Mouse (Mus musculus): ENCODE data around the gene Hist1h2af. TPM values are rescaled to one million over a fixed set of nuclear protein-coding genes. Genes with fewer than 3 reads are reported as not detected.
A peak's percentile ranks its signal among the peaks of the same experiment; 100 is the strongest.

The Hist1h2af gene
- polyA plus RNA-seq, 1 experiment: 14.2 TPM

- TF ChIP-seq POLR2A (IDR thresholded peaks at IDR 0.05; ENCODE audit: extremely low read depth, insufficient read depth, low read length) (no peak), CTCF (IDR thresholded peaks at IDR 0.05; ENCODE audit: extremely low read depth, insufficient read depth, low read length) (no peak)
- H3K4me3 ChIP-seq (ENCODE audit: insufficient read depth, low read length): peak overlapping the region; percentile 58; the same call in 1 of the 2 replicates
- no peak overlapping the region for H3K27ac ChIP-seq (ENCODE audit: insufficient read depth, low read length)
- H3K4me1 ChIP-seq (ENCODE audit: control insufficient read depth, insufficient read depth, low read length): peaks cover 2% of the 10 kb centered on the region; the same call in 1 of the 2 replicates
These were observed 42.7 kb downstream of the Hist1h2af start for GRCm38 (mm10) chr13:23576351-23576881.

GRCm38 (mm10) chr13:23576906-23577639 is 43.4 kb downstream of the Hist1h2af start:
- Histone ChIP-seq H3K4me3 (ENCODE audit: insufficient read depth, low read length) (no peak overlapping the region), H3K4me1 (ENCODE audit: control insufficient read depth, insufficient read depth, low read length) (peaks cover 2% of the 10 kb centered on the region; the same call in 1 of the 2 replicates), H3K27ac (ENCODE audit: insufficient read depth, low read length) (no peak overlapping the region)
- TF ChIP-seq POLR2A (IDR thresholded peaks at IDR 0.05; ENCODE audit: extremely low read depth, insufficient read depth, low read length) (no peak), CTCF (IDR thresholded peaks at IDR 0.05; ENCODE audit: extremely low read depth, insufficient read depth, low read length) (no peak)

GRCm38 (mm10) chr13:23577835-23578234 is 44.1 kb downstream of the Hist1h2af start:
- no peak for TF ChIP-seq POLR2A (IDR thresholded peaks at IDR 0.05; ENCODE audit: extremely low read depth, insufficient read depth, low read length)
- TF ChIP-seq CTCF (IDR thresholded peaks at IDR 0.05; ENCODE audit: extremely low read depth, insufficient read depth, low read length): no peak
- Histone ChIP-seq H3K4me3 (ENCODE audit: insufficient read depth, low read length) (no peak overlapping the region), H3K4me1 (ENCODE audit: control insufficient read depth, insufficient read depth, low read length) (peaks cover 2% of the 10 kb centered on the region; the same call in 1 of the 2 replicates), H3K27ac (ENCODE audit: insufficient read depth, low read length) (no peak overlapping the region)

- TF ChIP-seq CTCF (IDR thresholded peaks at IDR 0.05; ENCODE audit: extremely low read depth, insufficient read depth, low read length) (no peak), POLR2A (IDR thresholded peaks at IDR 0.05; ENCODE audit: extremely low read depth, insufficient read depth, low read length) (peak; percentile 100)
- Histone ChIP-seq H3K4me1 (ENCODE audit: control insufficient read depth, insufficient read depth, low read length) (no peaks in the 10 kb centered on the region; the same call in 1 of the 2 replicates), H3K27ac (ENCODE audit: insufficient read depth, low read length) (0 out of 2 replicates have a peak within 1 kb of the TSS, but pooled peaks have one; percentile 9), H3K4me3 (ENCODE audit: insufficient read depth, low read length) (peak within 1 kb of the TSS; percentile 50)
These were observed 47.9 kb downstream of the Hist1h2af start, which contains the start of gene Hist1h4d for GRCm38 (mm10) chr13:23581408-23582218. Hist1h4d (plus strand) TSS chr13:23581598.

- H3K4me1 ChIP-seq (ENCODE audit: control insufficient read depth, insufficient read depth, low read length): no peaks in the 10 kb centered on the region; the same call in 1 of the 2 replicates
- 0 out of 2 replicates have a peak overlapping the region, but pooled peaks have one; percentile 9 for H3K27ac ChIP-seq (ENCODE audit: insufficient read depth, low read length)
- peak overlapping the region; percentile 50; the same call in 1 of the 2 replicates for H3K4me3 ChIP-seq (ENCODE audit: insufficient read depth, low read length)
- TF ChIP-seq CTCF (IDR thresholded peaks at IDR 0.05; ENCODE audit: extremely low read depth, insufficient read depth, low read length) (no peak), POLR2A (IDR thresholded peaks at IDR 0.05; ENCODE audit: extremely low read depth, insufficient read depth, low read length) (no peak)
These were observed 48.7 kb downstream of the Hist1h2af start for GRCm38 (mm10) chr13:23582219-23583056.

GRCm38 (mm10) chr13:23583387-23584068 is 49.8 kb downstream of the Hist1h2af start:
- H3K4me1 ChIP-seq (ENCODE audit: control insufficient read depth, insufficient read depth, low read length): no peaks in the 10 kb centered on the region; the same call in 1 of the 2 replicates
- H3K4me3 ChIP-seq (ENCODE audit: insufficient read depth, low read length): no peak overlapping the region
- TF ChIP-seq POLR2A (IDR thresholded peaks at IDR 0.05; ENCODE audit: extremely low read depth, insufficient read depth, low read length): no peak
- no peak for TF ChIP-seq CTCF (IDR thresholded peaks at IDR 0.05; ENCODE audit: extremely low read depth, insufficient read depth, low read length)
- no peak overlapping the region for H3K27ac ChIP-seq (ENCODE audit: insufficient read depth, low read length)

Other genes with a start within 250 kb of the Hist1h2af start
- 14.3 and 14.8 TPM in 2 replicates for gene Zfp322a, start 164.7 kb upstream of the Hist1h2af start, polyA plus RNA-seq (2012; rRNA removed)
- gene Abt1, start 110.0 kb upstream of the Hist1h2af start, polyA plus RNA-seq (2012; rRNA removed): 7.8 and 8.3 TPM in 2 replicates
- 0.04 and 0.06 TPM in 2 replicates for gene Btn1a1, start 68.0 kb upstream of the Hist1h2af start, polyA plus RNA-seq (2012; rRNA removed)
- gene Btn2a2, start 45.0 kb upstream of the Hist1h2af start, polyA plus RNA-seq (2012; rRNA removed): 0.69 and 0.95 TPM in 2 replicates
- 20.7 and 34.8 TPM in 2 replicates for gene Hist1h4h, start 2.9 kb upstream of the Hist1h2af start, polyA plus RNA-seq (2012; rRNA removed)
- 0.74 and 0.92 TPM in 2 replicates for gene Hist1h3g, start 1.5 kb downstream of the Hist1h2af start, polyA plus RNA-seq (2012; rRNA removed)
- gene Hist1h2bh, start 9.5 kb downstream of the Hist1h2af start, polyA plus RNA-seq (2012; rRNA removed): 0.29 and 0.38 TPM in 2 replicates
- 0.73 TPM in 1 of 2 replicates, not detected in the other for gene Hist1h3f, start 10.1 kb downstream of the Hist1h2af start, polyA plus RNA-seq (2012; rRNA removed)
- gene Hist1h4f, start 17.7 kb downstream of the Hist1h2af start, polyA plus RNA-seq (2012; rRNA removed): 4.5 and 13.1 TPM in 2 replicates
- 0.04 and 0.08 TPM in 2 replicates for gene Hist1h1d, start 19.4 kb downstream of the Hist1h2af start, polyA plus RNA-seq (2012; rRNA removed)
- 1.2 and 2.9 TPM in 2 replicates for gene Hist1h3e, start 28.5 kb downstream of the Hist1h2af start, polyA plus RNA-seq (2012; rRNA removed)
- 0.50 and 1.1 TPM in 2 replicates for gene Hist1h2ae, start 37.3 kb downstream of the Hist1h2af start, polyA plus RNA-seq (2012; rRNA removed)
- gene Hist1h2bg, start 37.5 kb downstream of the Hist1h2af start, polyA plus RNA-seq (2012; rRNA removed): 7.8 and 11.4 TPM in 2 replicates
- gene Hist1h2bf, start 40.3 kb downstream of the Hist1h2af start, polyA plus RNA-seq (2012; rRNA removed): 0.67 TPM in 1 of 2 replicates, not detected in the other
- gene Hist1h2ad, start 40.5 kb downstream of the Hist1h2af start, polyA plus RNA-seq (2012; rRNA removed): 0.32 and 0.92 TPM in 2 replicates
- gene Hist1h3d, start 41.9 kb downstream of the Hist1h2af start, polyA plus RNA-seq (2012; rRNA removed): 2.6 and 3.0 TPM in 2 replicates
- gene Hist1h4d, start 47.7 kb downstream of the Hist1h2af start, polyA plus RNA-seq (2012; rRNA removed): 4.4 and 8.9 TPM in 2 replicates
- gene Hist1h2be, start 87.2 kb downstream of the Hist1h2af start, polyA plus RNA-seq (2012; rRNA removed): 4.2 and 4.6 TPM in 2 replicates
- 4.0 and 4.6 TPM in 2 replicates for gene Hist1h1e, start 88.7 kb downstream of the Hist1h2af start, polyA plus RNA-seq (2012; rRNA removed)
- gene Hist1h2ac, start 150.0 kb downstream of the Hist1h2af start, polyA plus RNA-seq (2012; rRNA removed): 1.2 and 1.5 TPM in 2 replicates
- 117 and 130 TPM in 2 replicates for gene Hist1h2bc, start 150.3 kb downstream of the Hist1h2af start, polyA plus RNA-seq (2012; rRNA removed)
- gene Hist1h1t, start 161.9 kb downstream of the Hist1h2af start, polyA plus RNA-seq (2012; rRNA removed): not detected in 2 replicates
- gene Hist1h4c, start 164.5 kb downstream of the Hist1h2af start, polyA plus RNA-seq (2012; rRNA removed): 4.1 and 9.6 TPM in 2 replicates
- gene Hfe, start 176.9 kb downstream of the Hist1h2af start, polyA plus RNA-seq (2012; rRNA removed): 4.2 and 4.3 TPM in 2 replicates
- gene Hist1h1c, start 204.9 kb downstream of the Hist1h2af start, polyA plus RNA-seq (2012; rRNA removed): 42.1 and 42.4 TPM in 2 replicates
- gene Hist1h3c, start 211.7 kb downstream of the Hist1h2af start, polyA plus RNA-seq (2012; rRNA removed): 0.56 TPM in 1 of 2 replicates, not detected in the other
- 0.79 and 1.9 TPM in 2 replicates for gene Hist1h2bb, start 212.8 kb downstream of the Hist1h2af start, polyA plus RNA-seq (2012; rRNA removed)
- 1.6 and 1.9 TPM in 2 replicates for gene Hist1h2ab, start 217.2 kb downstream of the Hist1h2af start, polyA plus RNA-seq (2012; rRNA removed)
- 0.57 and 0.77 TPM in 2 replicates for gene Hist1h3b, start 218.4 kb downstream of the Hist1h2af start, polyA plus RNA-seq (2012; rRNA removed)
- 3.7 and 8.3 TPM in 2 replicates for gene Hist1h4b, start 223.1 kb downstream of the Hist1h2af start, polyA plus RNA-seq (2012; rRNA removed)
- gene Hist1h4a, start 227.3 kb downstream of the Hist1h2af start, polyA plus RNA-seq (2012; rRNA removed): 4.2 and 9.6 TPM in 2 replicates
- 0.57 and 1.4 TPM in 2 replicates for gene Hist1h3a, start 228.5 kb downstream of the Hist1h2af start, polyA plus RNA-seq (2012; rRNA removed)
- gene Hist1h1a, start 229.8 kb downstream of the Hist1h2af start, polyA plus RNA-seq (2012; rRNA removed): 0.55 and 0.77 TPM in 2 replicates
- 0.19 and 0.21 TPM in 2 replicates for gene Trim38, start 236.0 kb downstream of the Hist1h2af start, polyA plus RNA-seq (2012; rRNA removed)